Mouse (Mus musculus) frontal cortex, postnatal 14 days (tissue): ENCODE data around the gene Atp1b2.

Source experiments
- DNase-seq, 2 experiments: peaks; one replicate each; pipeline ENCODE4 v3.0.0; 2022; ENCODE audit warnings: low spot score in 2 of 2

Atp1b2 gene

DNA sequence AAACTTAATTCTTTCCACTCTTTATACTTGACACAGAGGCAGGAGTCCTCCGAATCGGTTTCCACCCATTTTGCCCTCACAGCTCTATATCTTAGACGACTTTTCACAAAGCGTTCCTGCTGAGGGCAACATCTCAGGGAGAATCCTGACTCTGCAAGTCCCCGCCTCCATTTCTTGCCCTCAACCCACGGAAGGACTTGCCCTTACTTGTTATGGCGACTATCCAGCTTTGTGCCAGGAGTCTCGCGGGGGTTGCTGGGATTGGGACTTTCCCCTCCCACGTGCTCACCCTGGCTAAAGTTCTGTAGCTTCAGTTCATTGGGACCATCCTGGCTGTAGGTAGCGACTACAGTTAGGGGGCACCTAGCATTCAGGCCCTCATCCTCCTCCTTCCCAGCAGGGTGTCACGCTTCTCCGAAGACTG is 25.6 kb downstream of the Atp1b2 start, which contains the start of the genes Wrap53 and Trp53:
TSS of gene Wrap53 (minus strand) at position 165 of the 424 bp plus-strand sequence.
TSS of gene Trp53 (plus strand) at position 269 of the 424 bp plus-strand sequence.
- peak; percentile 84 to 87 for DNase-seq

DNA sequence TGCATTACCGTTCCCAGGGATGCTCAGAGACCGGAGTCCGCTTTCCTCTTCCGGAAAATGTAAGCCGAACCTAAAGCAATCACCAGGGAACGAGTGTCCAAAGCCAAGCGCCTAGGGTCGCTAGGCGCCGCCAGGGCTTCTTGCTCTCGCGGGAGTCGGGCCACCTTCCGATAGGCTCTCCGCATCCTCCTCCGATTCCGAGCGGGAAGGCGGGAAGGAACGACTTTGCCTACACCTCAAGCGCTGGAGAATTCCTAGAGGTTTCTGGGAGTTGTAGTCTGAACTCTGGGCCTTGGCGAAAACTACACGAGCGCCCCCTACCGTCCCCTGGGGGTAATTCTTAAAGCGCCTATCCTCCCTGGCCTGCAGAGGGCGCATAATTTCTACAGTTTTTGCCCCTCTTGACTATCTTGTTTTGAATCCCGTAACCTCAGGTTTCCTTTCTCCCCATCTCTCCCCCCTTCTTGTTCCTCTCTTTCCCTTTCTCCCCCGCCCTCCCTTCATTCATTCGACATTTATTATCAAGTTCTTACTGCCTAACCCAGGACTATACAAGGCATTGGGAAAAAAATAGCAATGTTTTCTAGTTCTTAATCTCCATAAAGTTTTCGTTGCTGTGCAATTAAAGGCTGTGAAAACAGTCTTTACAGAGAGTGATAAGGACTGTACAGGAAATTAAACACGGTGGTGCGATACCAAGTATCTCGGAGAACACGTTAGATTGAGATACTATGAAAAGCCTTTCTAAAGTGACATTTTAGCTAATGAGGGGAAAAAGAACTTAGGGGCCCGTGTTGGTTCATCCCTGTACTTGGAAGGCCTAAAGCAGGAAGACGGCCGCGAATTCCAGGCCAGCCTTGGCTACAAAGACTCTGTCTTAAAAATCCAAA is 26.4 kb downstream of the Atp1b2 start:
- DNase-seq: peak; percentile 97

DNA sequence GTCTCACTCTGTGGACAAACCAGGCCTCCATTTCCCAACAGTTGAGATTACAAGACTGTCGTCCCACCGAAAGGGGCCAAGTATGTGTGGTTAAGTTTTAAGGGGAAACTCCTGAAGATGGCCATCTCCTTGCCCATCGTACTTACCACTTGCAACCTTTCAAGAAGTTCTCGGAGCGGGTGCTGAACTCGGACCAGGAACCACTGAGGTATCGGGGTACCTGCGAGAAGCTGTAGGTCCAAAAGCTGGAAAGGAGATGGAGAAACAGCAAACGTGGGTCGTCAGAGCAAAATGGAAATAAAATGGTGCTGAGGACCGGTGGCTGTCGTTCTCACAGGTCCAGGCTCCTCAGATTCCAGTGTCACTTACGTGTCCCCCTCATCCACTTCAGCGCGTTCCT is 27.4 kb downstream of the Atp1b2 start:
- no peak for DNase-seq

DNA sequence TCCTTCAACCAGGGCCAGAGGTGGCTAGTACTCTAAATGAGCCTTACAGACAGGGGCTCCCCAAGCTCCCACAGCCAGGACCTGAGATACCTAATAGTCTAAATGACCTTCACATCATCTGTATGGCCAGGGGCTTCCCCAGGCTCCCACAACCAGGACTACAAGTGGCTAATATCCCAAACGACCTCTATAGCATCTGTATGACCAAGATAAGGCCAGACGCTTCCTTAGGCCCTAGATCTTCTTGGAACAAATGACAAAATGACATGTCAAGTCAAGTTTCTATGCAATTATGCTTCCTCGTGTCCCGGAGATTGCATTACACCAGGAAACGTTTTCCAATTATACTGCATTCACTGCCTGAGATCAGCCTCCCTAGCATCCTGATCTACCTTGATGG is 29.4 kb downstream of the Atp1b2 start:
- DNase-seq: no peak

DNA sequence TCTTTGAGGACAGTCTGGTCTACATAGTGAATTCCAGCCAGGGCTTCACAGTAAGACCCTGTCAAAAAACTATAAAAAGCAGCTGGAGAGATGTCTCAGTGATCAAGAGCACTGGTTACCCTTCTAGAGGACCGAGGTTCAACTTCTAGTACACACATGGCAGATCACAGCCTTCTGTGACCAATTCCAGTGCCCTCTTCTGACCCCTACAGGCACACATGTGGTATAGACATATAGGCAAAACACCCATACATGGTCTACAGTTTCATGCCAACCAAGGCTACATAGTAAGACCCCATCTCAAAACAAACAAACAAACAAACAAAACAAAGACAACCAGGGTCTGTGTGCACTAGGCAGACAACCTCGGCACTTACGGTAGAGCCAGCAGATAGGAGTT is 30.5 kb downstream of the Atp1b2 start:
- DNase-seq: no peak

DNA sequence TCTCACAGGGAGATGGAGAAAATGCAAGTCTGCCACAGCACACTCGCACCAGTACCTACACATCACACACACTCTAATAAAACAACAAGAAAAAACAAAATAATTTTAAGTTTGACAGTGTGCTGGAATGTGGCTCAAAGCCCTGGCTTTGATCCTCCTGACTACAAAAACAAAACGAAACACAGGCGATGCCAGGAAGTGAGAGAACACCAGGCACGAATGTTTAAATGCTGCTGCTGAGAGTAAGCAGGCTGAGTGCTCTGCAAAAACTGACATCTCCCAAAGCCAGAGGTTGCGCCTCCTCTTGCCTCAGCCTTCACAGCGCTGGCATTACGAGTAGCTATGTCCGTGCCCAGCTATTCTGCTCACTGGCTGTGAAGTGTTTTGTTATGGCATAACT is 40.6 kb downstream of the Atp1b2 start:
- no peak for DNase-seq

DNA sequence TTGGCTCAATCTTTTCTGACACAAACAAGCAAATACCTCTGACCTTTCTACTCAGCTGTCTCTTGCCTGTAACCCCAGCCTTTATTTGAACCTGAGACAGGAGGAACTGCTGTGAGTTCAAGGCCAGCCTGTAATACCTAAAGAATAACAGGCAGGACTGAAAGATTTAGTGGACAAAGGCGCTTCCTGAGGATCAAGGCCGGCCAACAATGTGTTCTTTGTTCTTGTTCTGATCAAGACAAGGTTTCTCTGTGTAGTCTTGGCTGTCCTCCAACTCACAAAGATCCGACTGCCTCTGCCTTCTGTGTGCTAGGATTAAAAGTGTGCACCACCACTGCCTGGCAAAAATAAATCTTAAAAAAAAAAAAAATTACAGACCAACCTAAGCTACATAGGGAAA is 41.4 kb downstream of the Atp1b2 start:
- DNase-seq: no peak

DNA sequence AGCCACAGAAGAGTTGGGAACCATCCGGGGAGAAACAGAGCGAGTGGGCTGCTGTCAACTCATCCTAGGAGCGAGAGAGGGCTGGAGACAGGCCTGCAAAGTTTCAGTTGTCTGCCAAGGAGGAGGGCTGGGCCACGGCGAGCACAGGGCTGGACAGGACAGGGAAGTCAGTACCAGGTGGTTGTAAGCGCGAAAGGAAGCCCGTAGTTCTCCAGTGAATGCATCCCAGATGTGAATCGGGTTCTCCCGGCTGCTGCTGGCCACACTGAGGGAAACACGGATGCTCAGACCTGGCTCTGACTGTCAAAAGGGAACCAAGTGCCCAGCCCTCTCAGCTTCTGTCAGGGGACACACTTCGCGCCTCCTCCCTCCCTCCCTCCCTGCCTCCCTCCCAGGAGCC is 42.4 kb downstream of the Atp1b2 start:
- DNase-seq: no peak

DNA sequence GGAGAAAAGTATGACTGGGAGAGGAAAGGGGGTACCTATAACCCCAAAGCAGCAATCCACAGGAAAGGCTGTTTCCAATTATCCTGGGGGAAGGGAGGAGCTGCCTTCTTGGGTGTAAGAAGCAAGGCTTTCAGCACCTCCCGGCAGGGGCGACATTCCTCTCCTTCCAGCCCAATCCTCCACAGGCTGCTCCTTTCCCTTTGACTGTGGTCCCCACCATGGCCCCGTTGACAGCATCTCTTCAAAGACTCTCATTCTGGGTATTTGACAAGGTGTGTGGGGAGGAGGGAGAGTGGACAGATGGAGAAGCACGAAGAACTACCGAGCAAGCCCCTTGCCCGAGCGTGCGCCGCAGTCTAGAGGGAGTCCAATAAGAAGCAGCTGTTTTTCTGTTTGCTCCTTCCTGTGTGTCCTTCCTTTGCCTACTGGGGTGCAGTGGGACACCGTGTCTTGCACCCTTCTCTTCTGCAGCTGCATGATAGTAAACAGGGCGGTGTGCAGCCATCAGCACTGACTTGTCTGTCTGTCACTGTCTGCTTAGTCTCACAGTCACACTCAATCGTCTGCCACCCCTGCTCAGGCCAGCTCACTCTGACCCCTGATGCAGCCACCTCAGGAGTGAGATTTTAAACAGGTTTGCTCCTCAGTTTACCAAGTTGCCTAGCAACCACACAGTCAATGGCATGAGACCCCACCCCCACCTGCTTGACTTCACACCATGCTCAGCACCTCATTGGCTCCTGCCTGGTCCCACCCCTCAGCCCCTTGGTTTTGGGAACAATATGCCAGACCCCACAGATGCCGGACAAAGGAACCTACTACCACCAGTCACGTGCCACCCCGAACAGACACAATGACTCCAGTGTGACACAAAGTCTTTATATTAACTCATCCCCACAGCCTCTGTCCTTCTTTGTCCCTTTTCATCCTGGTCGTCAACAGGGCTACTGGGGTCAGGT is 44.6 kb downstream of the Atp1b2 start:
- no peak for DNase-seq

DNA sequence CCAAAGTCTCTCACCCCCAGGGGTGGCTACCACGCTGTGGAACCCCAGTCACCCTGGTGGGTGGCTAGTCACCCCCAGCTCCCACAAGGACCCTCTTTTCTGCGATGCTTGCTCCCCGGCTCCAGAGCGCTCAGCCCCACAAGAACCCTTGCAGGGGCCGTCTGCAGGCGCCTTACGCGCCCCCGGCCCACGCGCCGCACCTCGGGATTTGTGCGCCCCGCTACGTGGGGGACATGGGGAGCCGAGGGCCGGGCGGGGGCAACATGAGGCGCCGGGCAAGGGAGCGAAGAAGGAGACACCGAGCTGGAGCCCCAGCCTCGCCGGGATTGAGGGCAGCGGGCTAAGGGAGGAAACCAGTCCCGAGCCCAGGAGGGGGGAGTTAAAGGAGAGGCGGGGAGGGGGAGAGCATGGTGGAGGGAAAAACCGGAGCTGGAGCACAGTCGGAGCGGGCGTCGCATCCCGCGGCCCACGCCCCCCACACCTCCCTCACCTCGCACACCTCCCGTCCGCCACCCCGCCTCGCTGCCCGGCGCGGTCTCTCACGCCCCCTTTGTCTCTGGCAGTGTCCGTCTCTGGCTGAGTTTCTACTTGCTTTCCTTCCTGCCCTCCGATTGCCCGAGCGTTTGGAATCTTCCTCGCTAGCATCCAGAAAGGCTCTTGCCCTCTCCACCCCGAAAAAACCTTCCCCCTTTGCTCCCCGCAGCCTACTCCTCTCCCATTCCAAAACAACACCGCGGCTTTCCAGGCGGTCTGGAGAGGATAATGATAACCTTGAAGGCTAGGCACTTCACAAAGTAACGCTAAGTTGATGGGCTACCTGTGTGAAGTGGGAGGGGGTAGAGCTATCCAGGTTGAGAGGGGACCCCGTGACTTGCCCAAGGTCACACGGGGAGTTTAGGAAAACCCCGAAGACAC is 45.6 kb downstream of the Atp1b2 start, which contains the start of gene Efnb3:
TSS of gene Efnb3 (minus strand) at position 355 of the 915 bp plus-strand sequence.
- no peak for DNase-seq

DNA sequence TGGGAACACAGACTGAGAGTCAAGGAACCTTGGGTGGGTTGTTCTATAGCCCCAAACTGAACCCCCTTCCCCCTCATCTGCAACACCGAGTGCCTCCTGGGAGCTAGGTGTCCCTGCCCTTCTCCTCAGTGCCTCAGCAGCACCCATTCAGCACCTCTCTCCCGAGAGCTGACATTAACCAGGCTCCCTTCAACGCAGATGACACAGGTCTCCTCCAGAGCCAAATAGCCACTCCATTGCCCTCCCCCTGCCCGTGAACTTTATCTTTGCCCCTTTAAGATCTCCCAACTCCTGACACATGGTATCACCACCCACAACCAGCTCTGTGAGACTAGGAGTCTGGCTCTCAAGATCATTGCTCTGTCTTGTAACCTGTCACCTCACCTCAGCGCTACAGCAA is 46.6 kb downstream of the Atp1b2 start:
- no peak for DNase-seq

DNA sequence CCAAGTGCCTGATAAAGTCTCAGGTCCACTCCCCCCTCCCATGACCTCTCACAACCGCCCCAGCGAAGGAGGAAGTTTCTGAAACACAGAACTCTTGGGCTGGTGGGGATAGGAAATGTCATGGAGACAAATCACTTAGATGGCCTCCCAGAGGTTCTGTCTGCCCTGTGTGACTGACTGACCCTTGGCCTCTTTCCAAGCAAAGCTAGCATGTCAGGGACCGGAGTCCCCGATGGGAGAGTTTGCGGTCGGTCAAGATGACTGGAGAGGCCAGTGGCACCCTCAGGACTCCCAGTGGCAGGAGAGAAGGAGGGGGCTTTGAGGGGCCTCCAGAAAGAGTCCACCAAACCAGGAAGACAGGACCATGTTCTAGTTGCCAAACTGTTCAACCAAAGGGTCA is 47.0 kb downstream of the Atp1b2 start:
- no peak for DNase-seq

DNA sequence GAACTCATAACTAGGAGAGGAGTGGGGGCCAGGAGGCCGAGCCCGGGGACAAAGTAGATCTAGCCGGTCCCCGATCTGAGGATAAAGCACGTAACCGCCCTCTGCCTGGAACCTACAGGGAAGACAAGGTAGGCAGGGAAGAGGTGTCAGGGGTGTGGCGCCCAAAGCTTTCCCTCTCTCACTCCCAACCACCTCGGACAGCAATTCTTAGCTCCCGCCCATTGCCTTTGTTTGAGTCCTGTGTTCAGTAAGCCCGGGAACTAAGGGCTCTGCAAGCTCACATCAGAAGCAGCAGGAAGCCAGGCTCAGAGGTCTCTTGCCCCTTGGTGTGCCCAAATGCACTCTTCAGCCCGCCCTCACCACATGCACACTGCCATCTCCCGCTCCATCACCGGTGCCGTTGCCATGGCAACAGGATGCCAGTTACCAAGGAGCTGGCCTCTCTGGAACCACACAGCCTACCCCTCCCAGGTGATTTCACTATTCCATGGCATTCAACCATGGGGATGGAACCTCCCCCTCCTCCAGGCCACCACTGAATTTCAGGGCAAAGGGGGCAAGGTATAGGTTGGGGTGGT is 48.3 kb downstream of the Atp1b2 start:
- DNase-seq: no peak

DNA sequence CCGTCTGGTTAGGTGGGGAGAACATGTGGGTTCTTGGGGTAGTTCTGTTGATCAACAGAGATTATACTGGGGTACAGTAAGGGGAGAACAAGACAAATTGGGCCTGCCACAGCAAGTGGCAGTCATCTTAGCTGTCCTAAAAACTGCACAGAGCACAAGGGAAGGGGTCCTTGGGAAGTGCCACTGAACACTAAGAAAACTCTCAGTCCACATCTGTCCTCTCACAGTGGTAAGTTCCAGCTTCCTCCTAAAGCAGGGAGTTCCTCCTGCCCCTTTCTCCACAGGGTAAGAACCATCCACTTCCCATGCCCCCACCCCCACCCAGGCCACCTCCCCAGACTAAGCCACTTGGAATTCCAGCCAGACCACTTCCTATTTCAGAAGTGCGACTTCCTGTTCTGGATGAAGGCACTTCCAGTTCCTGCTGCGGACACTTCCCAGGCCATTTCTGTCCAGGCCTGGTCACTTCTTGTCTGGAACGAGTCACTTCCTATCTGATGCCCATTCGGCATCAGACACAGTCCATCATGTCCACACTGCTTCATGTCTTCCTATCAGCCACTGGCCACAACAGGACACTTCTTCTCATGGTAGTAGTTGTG is 51.1 kb downstream of the Atp1b2 start:
- no peak for DNase-seq

DNA sequence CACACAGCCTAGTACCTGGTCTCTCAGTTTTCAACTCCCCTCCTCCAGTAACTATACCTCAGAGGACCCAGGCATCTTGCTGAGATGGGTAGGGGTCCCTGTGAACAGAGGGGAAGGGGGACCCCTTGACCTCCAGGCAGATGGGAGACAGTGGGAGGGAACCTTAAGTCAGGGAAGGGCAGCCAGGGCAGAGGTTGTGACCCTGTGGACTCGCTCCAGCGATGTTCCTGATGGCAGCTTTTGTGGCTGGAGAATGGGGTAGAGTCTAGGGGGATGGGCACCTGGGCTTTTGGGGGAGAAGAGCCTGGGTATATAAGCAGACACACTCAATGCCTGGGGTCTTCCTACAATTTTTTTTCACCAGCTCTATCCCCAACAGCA is 52.4 kb downstream of the Atp1b2 start:
- DNase-seq: no peak

DNA sequence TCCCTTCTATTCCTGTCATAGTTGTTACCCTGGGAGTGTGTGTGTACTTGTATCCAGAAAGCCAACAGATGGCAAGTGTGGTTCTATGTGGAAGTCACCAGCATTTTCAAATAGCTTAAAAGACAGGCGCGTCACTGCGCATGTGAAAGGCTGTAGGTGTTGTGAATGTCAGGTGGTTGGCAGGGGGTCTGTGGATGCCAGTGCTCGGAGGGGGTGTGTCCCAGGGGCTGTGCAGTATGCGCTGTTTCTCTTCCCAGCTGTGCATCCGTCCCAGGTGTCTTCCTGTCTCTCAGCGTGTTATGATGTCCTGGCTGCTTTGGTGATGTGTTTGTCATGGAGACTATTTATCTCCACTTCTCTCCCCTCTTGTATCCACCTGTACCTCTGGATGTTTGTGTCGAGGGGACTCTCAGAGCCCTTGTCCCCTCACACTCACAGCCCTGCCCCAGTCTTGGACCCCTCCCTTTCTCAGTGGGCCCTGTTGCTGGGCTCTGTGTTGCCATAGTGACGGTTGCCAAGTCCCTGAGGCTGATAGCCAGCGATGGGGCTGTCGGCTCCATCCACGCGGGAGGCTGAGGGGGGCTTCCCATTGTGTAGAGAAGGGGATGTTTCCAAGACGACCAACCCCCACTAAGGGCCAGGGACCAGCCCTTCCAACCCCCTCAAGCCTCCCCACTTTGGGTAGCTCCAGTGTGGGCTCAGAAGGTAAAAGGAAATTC is 53.0 kb downstream of the Atp1b2 start:
- DNase-seq: peak; percentile 60 to 62

DNA sequence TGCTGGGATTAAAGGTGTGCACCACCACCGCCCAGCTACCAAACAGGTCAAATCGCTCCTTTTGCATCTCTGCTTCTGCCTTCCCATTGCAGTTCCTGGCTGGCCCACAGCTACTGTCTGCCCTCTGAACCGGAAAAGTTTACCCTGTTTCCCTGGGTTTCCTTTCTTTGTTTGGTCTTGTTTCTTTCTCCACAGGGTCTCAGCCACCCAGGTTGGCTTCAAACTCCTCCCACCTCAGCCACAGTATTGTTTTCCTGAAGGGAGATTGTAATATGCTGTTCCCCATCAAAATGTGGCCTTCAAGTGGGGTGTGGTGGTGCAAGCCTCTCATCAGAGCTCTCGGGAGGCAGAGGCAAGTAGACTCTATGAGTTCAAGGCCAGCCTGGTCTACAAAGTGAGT is 54.4 kb downstream of the Atp1b2 start:
- DNase-seq: no peak
